Mouse (Mus musculus): Measurements from ENCODE around the gene Tlk2. TPM values are rescaled to one million over a fixed set of nuclear protein-coding genes. Genes with fewer than 3 reads are reported as not detected.

Tlk2 gene
- total RNA-seq, 2 experiments from 2014 or later: 42.1 to 44.7 TPM

DNA sequence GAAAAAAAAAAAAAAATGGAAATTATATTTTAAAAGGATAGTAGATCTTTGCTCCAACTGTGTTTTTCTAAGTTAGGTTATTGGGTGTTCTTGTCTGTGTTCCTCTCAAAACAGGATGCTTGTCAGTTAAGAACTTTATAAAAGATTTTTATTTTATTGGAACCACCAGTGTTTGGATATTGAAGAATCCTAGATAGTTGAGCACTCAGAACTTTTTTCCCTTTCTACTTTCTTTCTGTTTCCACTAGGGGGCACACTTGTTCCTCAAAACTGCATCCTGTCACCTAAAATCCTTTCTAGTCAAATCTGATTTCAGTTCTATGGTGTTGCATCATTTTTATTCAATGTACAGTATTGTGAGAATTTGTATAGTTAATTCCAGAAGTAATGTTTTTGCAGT is 62.4 kb downstream of the Tlk2 start:
- Histone ChIP-seq H3K27ac (no peak overlapping the region), H3K4me3 (no peak overlapping the region)
- peak; percentile 71 for TF ChIP-seq CTCF (IDR thresholded peaks at IDR 0.05)
- intact Hi-C loops (cut with DNase I): no loop called here
- no peak for DNase-seq

DNA sequence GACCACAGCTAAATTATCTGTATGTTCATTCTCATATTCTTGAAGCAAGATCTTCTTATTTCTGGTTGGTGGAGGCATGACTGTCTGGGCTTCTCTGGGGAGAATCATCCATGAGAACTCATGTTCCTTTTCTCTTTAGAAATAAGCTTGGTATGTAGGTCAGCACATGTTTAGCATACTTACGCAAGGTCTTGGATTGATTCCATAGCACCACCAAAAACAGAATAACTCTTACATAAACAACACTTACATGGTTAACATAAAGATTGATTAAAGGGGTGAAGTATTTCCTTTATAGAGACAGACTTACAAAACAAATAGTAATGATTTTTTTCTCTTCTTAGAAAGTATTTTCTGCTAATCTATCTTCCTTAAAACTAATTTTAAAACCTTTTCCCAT is 67.8 kb downstream of the Tlk2 start:
- TF ChIP-seq CTCF (IDR thresholded peaks at IDR 0.05): no peak
- Histone ChIP-seq H3K4me3 (no peak overlapping the region), H3K27ac (peak overlapping the region; percentile 24; the same call in 1 of the 2 replicates)
- intact Hi-C loops (cut with DNase I): no loop called here
- DNase-seq: no peak

- TF ChIP-seq CTCF (IDR thresholded peaks at IDR 0.05): peak; percentile 12; the same call in 1 of the 2 replicates
- intact Hi-C loops (cut with DNase I): no loop called here
- peak overlapping the region; percentile 24; the same call in 1 of the 2 replicates for H3K27ac ChIP-seq
- no peak for DNase-seq
- no peak overlapping the region for H3K4me3 ChIP-seq
Measured at GRCm38 (mm10) chr11:105246785-105247184, 68.2 kb downstream of the Tlk2 start.

DNA sequence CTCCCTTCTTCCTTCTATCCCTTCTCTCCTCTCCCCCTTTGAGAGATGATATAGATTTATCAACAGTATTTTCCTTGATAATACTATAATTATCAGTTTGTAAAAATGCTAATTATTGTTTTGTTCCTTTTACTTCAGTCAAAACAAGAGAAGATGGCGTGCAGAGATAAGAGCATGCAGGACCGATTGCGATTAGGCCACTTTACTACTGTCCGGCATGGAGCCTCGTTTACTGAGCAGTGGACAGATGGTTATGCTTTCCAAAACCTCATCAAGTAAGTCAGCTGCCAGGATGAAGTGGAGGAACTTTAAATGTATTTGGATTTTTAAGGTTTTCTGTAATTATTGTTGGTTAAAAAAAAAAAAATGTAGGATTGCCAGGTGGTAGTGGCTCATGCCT is 68.7 kb downstream of the Tlk2 start:
- TF ChIP-seq CTCF (IDR thresholded peaks at IDR 0.05): no peak
- no peak overlapping the region for H3K4me3 ChIP-seq
- DNase-seq: no peak
- intact Hi-C loops (cut with DNase I): no loop called here
- H3K27ac ChIP-seq: no peak overlapping the region

- TF ChIP-seq CTCF (IDR thresholded peaks at IDR 0.05): no peak
- H3K4me3 ChIP-seq: no peak overlapping the region
- intact Hi-C loops (cut with DNase I): loop anchor here (10.0 kb wide), 1 partner anchor 135 kb away; the partner anchor contains the start of gene Mettl2
- DNase-seq: no peak
- H3K27ac ChIP-seq: no peak overlapping the region
Measured at GRCm38 (mm10) chr11:105259733-105260132, 81.1 kb downstream of the Tlk2 start.

DNA sequence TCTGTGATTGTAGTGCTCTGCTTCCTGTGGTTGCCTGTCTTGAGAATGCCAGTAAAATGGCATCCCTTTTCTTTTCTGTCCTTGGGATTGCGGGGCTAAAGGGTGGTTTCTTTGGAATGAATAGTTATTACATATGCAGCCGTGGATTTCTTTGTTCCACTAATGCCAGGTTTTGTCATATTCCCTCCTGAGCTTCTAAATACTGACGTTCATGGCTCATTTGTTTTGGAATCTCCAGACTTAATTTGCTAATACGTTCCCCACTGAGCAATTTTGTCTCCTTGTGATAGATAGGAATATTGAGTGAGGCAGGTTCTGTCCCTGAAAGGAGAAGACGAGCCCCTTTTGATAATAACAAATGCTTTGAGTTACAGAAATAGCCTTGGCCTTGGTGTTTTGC is 82.5 kb downstream of the Tlk2 start:
- no peak for TF ChIP-seq CTCF (IDR thresholded peaks at IDR 0.05)
- H3K27ac ChIP-seq: no peak overlapping the region
- intact Hi-C loops (cut with DNase I): loop anchor here (10.0 kb wide), 1 partner anchor 136 kb away; the partner anchor contains the start of gene Mettl2
- DNase-seq: no peak
- no peak overlapping the region for H3K4me3 ChIP-seq

DNA sequence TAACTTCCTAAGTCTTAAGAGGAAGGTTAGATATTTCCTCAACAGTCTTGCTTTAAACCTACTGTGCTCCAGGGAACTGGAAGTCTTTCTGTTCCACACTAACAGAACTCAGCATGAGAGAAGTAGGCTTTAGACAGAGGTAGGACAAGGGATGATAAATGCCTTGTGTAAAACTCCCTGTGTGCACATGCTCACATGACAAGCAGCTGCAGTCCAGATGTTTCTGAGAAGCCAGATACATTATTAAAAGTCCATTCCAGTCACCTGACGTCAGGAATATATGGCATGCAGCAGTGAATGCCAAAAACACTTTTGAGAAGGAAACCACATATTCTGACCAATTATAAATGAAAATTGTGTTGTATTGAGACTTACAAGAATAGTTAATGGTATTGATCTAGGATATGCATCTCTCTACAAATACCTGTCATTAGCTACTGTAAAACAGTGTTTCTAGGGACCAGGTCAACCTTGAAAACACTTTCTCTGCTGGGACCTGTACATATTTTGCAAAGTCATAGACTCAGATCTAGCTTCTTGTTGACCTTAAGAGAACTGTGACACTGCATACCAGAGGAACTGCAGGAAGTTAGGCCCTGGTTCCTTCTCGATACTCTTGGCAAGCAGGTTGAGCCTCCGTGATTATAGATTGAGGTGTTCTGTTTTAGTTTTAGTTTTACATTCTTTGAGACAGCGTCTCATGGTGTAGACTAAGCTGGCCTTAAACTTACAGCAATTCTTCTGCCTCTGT is 83.2 kb downstream of the Tlk2 start:
- TF ChIP-seq CTCF (IDR thresholded peaks at IDR 0.05): no peak
- intact Hi-C loops (cut with DNase I): loop anchor here (10.0 kb wide), 1 partner anchor 137 kb away; the partner anchor contains the start of gene Mettl2

GRCm38 (mm10) chr11:105264506-105264905 is 85.9 kb downstream of the Tlk2 start:
- TF ChIP-seq CTCF (IDR thresholded peaks at IDR 0.05): no peak
- no peak for DNase-seq
- intact Hi-C loops (cut with DNase I): loop anchor here (10.0 kb wide), 1 partner anchor 140 kb away; the partner anchor contains the start of gene Mettl2
- H3K27ac ChIP-seq: no peak overlapping the region
- no peak overlapping the region for H3K4me3 ChIP-seq

More for the DNA sequence above, 83.2 kb downstream of the Tlk2 start:
- Histone ChIP-seq H3K27ac (no peak overlapping the region; the same call in 1 of the 2 replicates), H3K4me3 (no peak overlapping the region)
- DNase-seq: no peak

GRCm38 (mm10) chr11:105264988-105265387 is 86.4 kb downstream of the Tlk2 start:
- no peak overlapping the region for H3K4me3 ChIP-seq
- H3K27ac ChIP-seq: no peak overlapping the region
- intact Hi-C loops (cut with DNase I): loop anchor here (10.0 kb wide), 1 partner anchor 140 kb away; the partner anchor contains the start of gene Mettl2
- no peak for TF ChIP-seq CTCF (IDR thresholded peaks at IDR 0.05)
- DNase-seq: no peak

- intact Hi-C loops (cut with DNase I): loop anchor here (2.0 to 5.0 kb wide), 3 partner anchors 77 to 641 kb away; partner anchors contain the start of gene Tanc2
- peak overlapping the region; percentile 77 for H3K27ac ChIP-seq
- DNase-seq: peak; percentile 61
- H3K4me3 ChIP-seq: no peak overlapping the region
- peak; percentile 83 for TF ChIP-seq CTCF (IDR thresholded peaks at IDR 0.05)
Measured at GRCm38 (mm10) chr11:105270155-105270554, 91.5 kb downstream of the Tlk2 start.

- H3K27ac ChIP-seq: no peak overlapping the region; the same call in 1 of the 2 replicates
- intact Hi-C loops (cut with DNase I): loop anchor here (5.0 kb wide), 1 partner anchor 52 kb away; no protein-coding TSS in a partner anchor
- DNase-seq: no peak
- H3K4me3 ChIP-seq: no peak overlapping the region
- TF ChIP-seq CTCF (IDR thresholded peaks at IDR 0.05): no peak
Measured at GRCm38 (mm10) chr11:105280456-105280855, 101.8 kb downstream of the Tlk2 start.

GRCm38 (mm10) chr11:105281291-105281690 is 102.7 kb downstream of the Tlk2 start:
- intact Hi-C loops (cut with DNase I): loop anchor here (5.0 kb wide), 1 partner anchor 51 kb away; no protein-coding TSS in a partner anchor
- TF ChIP-seq CTCF (IDR thresholded peaks at IDR 0.05): no peak
- Histone ChIP-seq H3K27ac (peak overlapping the region; percentile 80), H3K4me3 (no peak overlapping the region)
- DNase-seq: peak; percentile 48
